Comparison of ENCODE assay signal across 8 mouse cellular contexts in the genomic region with DNA sequence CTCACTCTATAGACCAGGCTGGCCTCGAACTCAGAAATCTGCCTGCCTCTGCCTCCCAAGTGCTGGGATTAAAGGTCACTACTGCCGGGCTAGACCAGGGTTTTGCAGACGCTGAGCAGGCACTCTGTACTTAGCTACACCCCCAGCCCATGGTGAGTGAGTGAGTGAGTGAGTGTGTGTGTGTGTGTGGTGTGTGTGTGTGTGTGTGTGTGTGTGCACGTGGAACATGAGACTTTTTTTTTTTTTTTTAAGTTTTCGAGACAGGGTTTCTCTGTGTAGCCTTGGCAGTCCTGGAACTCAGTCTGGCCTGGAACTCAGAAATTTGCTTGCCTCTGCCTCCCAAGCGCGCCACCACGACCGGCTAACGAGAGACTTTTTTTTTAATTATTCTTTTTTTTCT. TPM values are rescaled to one million over a fixed set of nuclear protein-coding genes. Genes with fewer than 3 reads are reported as not detected.
DNase-seq lines count a peak whose midpoint lies in the region; ATAC-seq and TF ChIP-seq lines count a peak whose summit lies in the region.

No protein-coding gene starts in this region.

- peaks cover 8% of the 10 kb centered on the region; the same call in 1 of the 2 replicates for H3K27me3 ChIP-seq in midbrain, embryonic 11.5 days (ENCODE audit: control insufficient read depth, insufficient read depth, low read length)
- no peaks in the 10 kb centered on the region for H3K27me3 ChIP-seq in midbrain, postnatal 0 days (ENCODE audit: insufficient read depth, low read length)
- no peaks in the 10 kb centered on the region for H3K27me3 ChIP-seq in limb, embryonic 10.5 days (ENCODE audit: low read depth, poor library complexity, severe bottlenecking)
- no peaks in the 10 kb centered on the region for H3K27me3 ChIP-seq in stomach, embryonic 14.5 days (ENCODE audit: control insufficient read depth, insufficient read depth, low read length)

- H3K36me3 ChIP-seq in midbrain, embryonic 11.5 days (ENCODE audit: control insufficient read depth, insufficient read depth, low read length) = no peaks in the 10 kb centered on the region
- no peaks in the 10 kb centered on the region for H3K36me3 ChIP-seq in midbrain, postnatal 0 days (ENCODE audit: insufficient read depth, low read length)
- peaks cover 19% of the 10 kb centered on the region for H3K36me3 ChIP-seq in limb, embryonic 10.5 days
- H3K36me3 ChIP-seq in stomach, embryonic 14.5 days (ENCODE audit: control insufficient read depth, insufficient read depth, low read length) = peaks cover 8% of the 10 kb centered on the region

- 78% methylated on average over 10 of the region's 10 CpGs for WGBS in midbrain, embryonic 11.5 days
- 81% methylated on average over 10 of the region's 10 CpGs for WGBS in midbrain, postnatal 0 days
- 87% methylated on average over 10 of the region's 10 CpGs for WGBS in limb, embryonic 10.5 days
- 75% methylated on average over 10 of the region's 10 CpGs for WGBS in stomach, embryonic 14.5 days

- TF ChIP-seq CTCF in midbrain, postnatal 0 days (IDR thresholded peaks at IDR 0.05) = no peak

- DNase-seq in heart, adult 11 months = peak; percentile 90
- DNase-seq in heart, postnatal 4 days = no peak
- DNase-seq in midbrain, embryonic 11.5 days (ENCODE audit: low spot score, missing footprints) = no peak
- DNase-seq in midbrain, postnatal 0 days (ENCODE audit: low spot score) = no peak
- DNase-seq in limb, embryonic 10.5 days (ENCODE audit: low spot score) = no peak
- no peak for DNase-seq in embryo, embryonic 11 days

- H3K27ac ChIP-seq in midbrain, embryonic 11.5 days (ENCODE audit: low read depth, low read length) = peak overlapping the region; percentile 91; the same call in 1 of the 2 replicates
- no peak overlapping the region for H3K27ac ChIP-seq in midbrain, postnatal 0 days (ENCODE audit: low read depth, low read length)
- H3K27ac ChIP-seq in limb, embryonic 10.5 days = peak overlapping the region; percentile 98
- H3K27ac ChIP-seq in stomach, embryonic 14.5 days (ENCODE audit: low read length) = peak overlapping the region; percentile 99

- H3K9me3 ChIP-seq in midbrain, embryonic 11.5 days (ENCODE audit: control insufficient read depth, low read length) = no peaks in the 10 kb centered on the region
- H3K9me3 ChIP-seq in midbrain, postnatal 0 days (ENCODE audit: low read length) = no peaks in the 10 kb centered on the region
- H3K9me3 ChIP-seq in limb, embryonic 10.5 days (replicated peaks) = no peaks in the 10 kb centered on the region
- H3K9me3 ChIP-seq in stomach, embryonic 14.5 days (ENCODE audit: control insufficient read depth, low read depth, low read length) = no peaks in the 10 kb centered on the region

- no peak overlapping the region for H3K4me2 ChIP-seq in midbrain, embryonic 11.5 days
- H3K4me2 ChIP-seq in midbrain, postnatal 0 days (ENCODE audit: low read depth, low read length, poor library complexity, severe bottlenecking) = no peak overlapping the region
- H3K4me2 ChIP-seq in stomach, embryonic 14.5 days (replicated peaks; ENCODE audit: low read depth, low read length) = peak overlapping the region; percentile 60; the same call in 1 of the 2 replicates

- no peak for ATAC-seq in midbrain, embryonic 11.5 days (ENCODE audit: low FRiP score)
- ATAC-seq in midbrain, postnatal 0 days (ENCODE audit: low FRiP score) = no peak
- ATAC-seq in stomach, embryonic 14.5 days (ENCODE audit: insufficient number of reproducible peaks, insufficient read depth, low FRiP score, low read depth) = no peak
- ATAC-seq in activated CD4-positive, CD25-positive, alpha-beta regulatory T cell, adult 4 months = no peak

- H3K4me3 ChIP-seq in midbrain, embryonic 11.5 days (ENCODE audit: low read depth, low read length) = no peak overlapping the region
- no peak overlapping the region for H3K4me3 ChIP-seq in midbrain, postnatal 0 days (ENCODE audit: low read depth, low read length)
- H3K4me3 ChIP-seq in limb, embryonic 10.5 days = peak overlapping the region; percentile 55
- no peak overlapping the region for H3K4me3 ChIP-seq in stomach, embryonic 14.5 days (ENCODE audit: low read depth, low read length)

- peaks cover 37% of the 10 kb centered on the region for H3K4me1 ChIP-seq in midbrain, embryonic 11.5 days (ENCODE audit: control insufficient read depth, insufficient read depth, low read length)
- peaks cover 18% of the 10 kb centered on the region; the same call in 1 of the 2 replicates for H3K4me1 ChIP-seq in midbrain, postnatal 0 days (ENCODE audit: insufficient read depth, low read length)
- H3K4me1 ChIP-seq in limb, embryonic 10.5 days = peaks cover 69% of the 10 kb centered on the region
- H3K4me1 ChIP-seq in stomach, embryonic 14.5 days (ENCODE audit: control insufficient read depth, insufficient read depth, low read length) = peaks cover 38% of the 10 kb centered on the region

- no peak overlapping the region for H3K9ac ChIP-seq in midbrain, embryonic 11.5 days (ENCODE audit: low read length)
- no peak overlapping the region for H3K9ac ChIP-seq in midbrain, postnatal 0 days (replicated peaks; ENCODE audit: low read length, poor library complexity, severe bottlenecking)
- peak overlapping the region; percentile 61; the same call in 1 of the 2 replicates for H3K9ac ChIP-seq in stomach, embryonic 14.5 days (replicated peaks; ENCODE audit: low read depth, low read length)

RNA-seq across cellular contexts. Expression of gene Plekhg2, which starts 2.2 kb away (rescaled TPM):
- total RNA-seq in heart, postnatal 4 days (2021) = 10 to 100 TPM; 42.1 to 42.9 TPM
- 36.1 and 39.4 TPM in 2 replicates for polyA plus RNA-seq in midbrain, embryonic 11.5 days (2014; fragmentation: Nextera tagmentation; extraction: Ambion mirVana)
- 15.3 and 19.4 TPM in 2 replicates for total RNA-seq in midbrain, postnatal 0 days (2014; rRNA removed)
- polyA plus RNA-seq in midbrain, postnatal 0 days (2015; fragmentation: Nextera tagmentation; extraction: Ambion mirVana) = 7.9 and 8.0 TPM in 2 replicates
- 90.5 and 118 TPM in 2 replicates for polyA plus RNA-seq in limb, embryonic 10.5 days (2016; fragmentation: Nextera tagmentation; extraction: Ambion mirVana)
- polyA plus RNA-seq in stomach, embryonic 14.5 days (2014; fragmentation: Nextera tagmentation; extraction: Ambion mirVana) = 63.4 and 70.7 TPM in 2 replicates
- polyA plus RNA-seq in activated CD4-positive, CD25-positive, alpha-beta regulatory T cell, adult 4 months (2017; shearing (Covaris generic)) = 10 to 100 TPM; 61.5 to 70.3 TPM

RNA-seq across cellular contexts. Expression of gene Zfp36, which starts 5.4 kb away (rescaled TPM):
- total RNA-seq in heart, postnatal 4 days (2021) = 10 to 100 TPM; 12.7 to 12.9 TPM
- polyA plus RNA-seq in midbrain, embryonic 11.5 days (2014; fragmentation: Nextera tagmentation; extraction: Ambion mirVana) = 3.3 and 3.5 TPM in 2 replicates
- total RNA-seq in midbrain, postnatal 0 days (2014; rRNA removed) = 3.0 and 4.1 TPM in 2 replicates
- polyA plus RNA-seq in midbrain, postnatal 0 days (2015; fragmentation: Nextera tagmentation; extraction: Ambion mirVana) = 2.9 and 3.4 TPM in 2 replicates
- polyA plus RNA-seq in limb, embryonic 10.5 days (2016; fragmentation: Nextera tagmentation; extraction: Ambion mirVana) = 7.5 and 7.9 TPM in 2 replicates
- polyA plus RNA-seq in stomach, embryonic 14.5 days (2014; fragmentation: Nextera tagmentation; extraction: Ambion mirVana) = 15.5 and 17.6 TPM in 2 replicates
- polyA plus RNA-seq in activated CD4-positive, CD25-positive, alpha-beta regulatory T cell, adult 4 months (2017; shearing (Covaris generic)) = 100 to 1,000 TPM; 107 to 125 TPM

RNA-seq across cellular contexts. Expression of gene Med29, which starts 17.9 kb away (rescaled TPM):
- total RNA-seq in heart, postnatal 4 days (2021) = 10 to 100 TPM; 22.9 to 24.5 TPM
- polyA plus RNA-seq in midbrain, embryonic 11.5 days (2014; fragmentation: Nextera tagmentation; extraction: Ambion mirVana) = 44.4 and 50.5 TPM in 2 replicates
- total RNA-seq in midbrain, postnatal 0 days (2014; rRNA removed) = 30.7 and 37.9 TPM in 2 replicates
- 41.6 and 43.2 TPM in 2 replicates for polyA plus RNA-seq in midbrain, postnatal 0 days (2015; fragmentation: Nextera tagmentation; extraction: Ambion mirVana)
- polyA plus RNA-seq in limb, embryonic 10.5 days (2016; fragmentation: Nextera tagmentation; extraction: Ambion mirVana) = 65.1 and 67.0 TPM in 2 replicates
- polyA plus RNA-seq in stomach, embryonic 14.5 days (2014; fragmentation: Nextera tagmentation; extraction: Ambion mirVana) = 47.1 and 51.1 TPM in 2 replicates
- polyA plus RNA-seq in activated CD4-positive, CD25-positive, alpha-beta regulatory T cell, adult 4 months (2017; shearing (Covaris generic)) = 10 to 100 TPM; 29.7 to 30.6 TPM

RNA-seq across cellular contexts. Expression of gene Paf1, which starts 18.1 kb away (rescaled TPM):
- 10 to 100 TPM; 50.1 to 53.5 TPM for total RNA-seq in heart, postnatal 4 days (2021)
- 72.8 and 83.8 TPM in 2 replicates for polyA plus RNA-seq in midbrain, embryonic 11.5 days (2014; fragmentation: Nextera tagmentation; extraction: Ambion mirVana)
- 80.3 and 84.2 TPM in 2 replicates for total RNA-seq in midbrain, postnatal 0 days (2014; rRNA removed)
- polyA plus RNA-seq in midbrain, postnatal 0 days (2015; fragmentation: Nextera tagmentation; extraction: Ambion mirVana) = 89.3 and 90.0 TPM in 2 replicates
- 81.3 and 91.5 TPM in 2 replicates for polyA plus RNA-seq in limb, embryonic 10.5 days (2016; fragmentation: Nextera tagmentation; extraction: Ambion mirVana)
- polyA plus RNA-seq in stomach, embryonic 14.5 days (2014; fragmentation: Nextera tagmentation; extraction: Ambion mirVana) = 67.3 and 73.2 TPM in 2 replicates
- polyA plus RNA-seq in activated CD4-positive, CD25-positive, alpha-beta regulatory T cell, adult 4 months (2017; shearing (Covaris generic)) = 10 to 100 TPM; 49.2 to 65.4 TPM

RNA-seq across cellular contexts. Expression of gene Rps16, which starts 24.2 kb away (rescaled TPM):
- 1,000 to 10,000 TPM in 1 of 2 experiments, 100 to 1,000 TPM in 1; 972 to 1,025 TPM for total RNA-seq in heart, postnatal 4 days (2021)
- polyA plus RNA-seq in midbrain, embryonic 11.5 days (2014; fragmentation: Nextera tagmentation; extraction: Ambion mirVana) = 740 and 824 TPM in 2 replicates
- total RNA-seq in midbrain, postnatal 0 days (2014; rRNA removed) = 158 and 163 TPM in 2 replicates
- 536 and 539 TPM in 2 replicates for polyA plus RNA-seq in midbrain, postnatal 0 days (2015; fragmentation: Nextera tagmentation; extraction: Ambion mirVana)
- polyA plus RNA-seq in limb, embryonic 10.5 days (2016; fragmentation: Nextera tagmentation; extraction: Ambion mirVana) = 972 and 1,174 TPM in 2 replicates
- 1,258 and 1,269 TPM in 2 replicates for polyA plus RNA-seq in stomach, embryonic 14.5 days (2014; fragmentation: Nextera tagmentation; extraction: Ambion mirVana)
- polyA plus RNA-seq in activated CD4-positive, CD25-positive, alpha-beta regulatory T cell, adult 4 months (2017; shearing (Covaris generic)) = 1,000 to 10,000 TPM; 1,380 to 1,513 TPM
